Mouse (Mus musculus) layer of hippocampus, adult 2 months (tissue): ENCODE data around the gene Lama4. TPM values are rescaled to one million over a fixed set of nuclear protein-coding genes. Genes with fewer than 3 reads are reported as not detected.

Experiments used
- DNase-seq, 2 experiments: peaks; one replicate each; pipeline ENCODE4 v3.0.0; 2022; ENCODE audit warnings: low spot score in 2 of 2
- H3K27ac ChIP-seq: fragments of 200-600 bp; 2 replicates; pipeline ENCODE4 v1.8.1; 2022
- H3K4me3 ChIP-seq: fragments of 200-600 bp; 2 replicates; pipeline ENCODE4 v1.8.1; 2022; ENCODE audit warnings: mild to moderate bottlenecking
- CTCF ChIP-seq: fragments of 200-600 bp; conservative IDR thresholded peaks from 2 replicates; pipeline ENCODE4 v1.8.1; 2022; ENCODE audit warnings: antibody characterized with exemption, mild to moderate bottlenecking, moderate library complexity
- total RNA-seq, 2 experiments: library from RNA; stranded (reverse); gene quantifications; 2 replicates each; pipeline ENCODE4 v1.2.3; 2021

Gene Lama4
- total RNA-seq, 2 experiments from 2014 or later = 3.6 to 3.9 TPM

DNA sequence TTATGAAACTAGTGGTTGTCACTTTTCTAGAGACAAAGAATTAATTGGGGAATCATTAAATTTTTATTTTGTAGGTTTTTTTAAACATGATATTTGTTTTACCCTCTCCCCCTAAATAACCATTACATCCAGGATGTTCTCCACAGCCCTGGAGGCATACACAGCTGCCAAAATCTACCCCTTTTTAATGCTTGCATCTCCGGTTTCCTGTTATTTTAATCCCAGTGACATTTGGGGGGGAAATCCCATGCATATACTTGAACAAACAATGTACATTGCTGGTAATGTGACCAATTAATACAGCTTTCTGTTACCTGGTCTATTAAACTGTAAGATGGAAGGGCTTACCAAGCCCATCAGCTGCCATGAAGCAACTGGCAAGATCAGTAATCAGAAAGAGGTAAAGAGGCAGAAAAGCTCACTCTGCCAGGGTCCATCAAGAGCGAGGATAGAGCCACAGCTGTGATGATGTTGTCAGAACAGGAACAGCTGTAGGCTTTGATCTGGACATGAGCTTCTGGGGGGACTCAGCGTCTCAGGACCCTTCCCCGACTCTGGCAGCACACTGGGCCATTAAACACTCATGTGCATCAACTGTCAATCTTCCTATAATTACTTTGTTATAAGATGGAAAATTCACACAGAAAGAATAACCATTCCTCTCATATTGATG, 41.3 kb downstream of the Lama4 start:
- no peak overlapping the region for H3K27ac ChIP-seq
- DNase-seq = no peak
- no peak for TF ChIP-seq CTCF
- H3K4me3 ChIP-seq = no peak overlapping the region

- no peak overlapping the region for H3K27ac ChIP-seq
- H3K4me3 ChIP-seq = no peak overlapping the region
- DNase-seq = no peak
- TF ChIP-seq CTCF = no peak
Measured at GRCm38 (mm10) chr10:39014836-39015235, 49.5 kb downstream of the Lama4 start.

- Histone ChIP-seq H3K27ac (no peak overlapping the region), H3K4me3 (no peak overlapping the region)
- no peak for TF ChIP-seq CTCF
- no peak for DNase-seq
Measured at GRCm38 (mm10) chr10:39017986-39018385, 52.7 kb downstream of the Lama4 start.

- no peak for DNase-seq
- H3K4me3 ChIP-seq = no peak overlapping the region
- H3K27ac ChIP-seq = no peak overlapping the region
- TF ChIP-seq CTCF = no peak
Measured at GRCm38 (mm10) chr10:39018635-39019034, 53.3 kb downstream of the Lama4 start.

GRCm38 (mm10) chr10:39023618-39024256, 58.4 kb downstream of the Lama4 start:
- no peak for TF ChIP-seq CTCF
- DNase-seq = no peak
- Histone ChIP-seq H3K27ac (no peak overlapping the region), H3K4me3 (no peak overlapping the region)

GRCm38 (mm10) chr10:39026529-39026928, 61.2 kb downstream of the Lama4 start:
- no peak for TF ChIP-seq CTCF
- no peak overlapping the region for H3K27ac ChIP-seq
- no peak for DNase-seq
- H3K4me3 ChIP-seq = no peak overlapping the region

DNA sequence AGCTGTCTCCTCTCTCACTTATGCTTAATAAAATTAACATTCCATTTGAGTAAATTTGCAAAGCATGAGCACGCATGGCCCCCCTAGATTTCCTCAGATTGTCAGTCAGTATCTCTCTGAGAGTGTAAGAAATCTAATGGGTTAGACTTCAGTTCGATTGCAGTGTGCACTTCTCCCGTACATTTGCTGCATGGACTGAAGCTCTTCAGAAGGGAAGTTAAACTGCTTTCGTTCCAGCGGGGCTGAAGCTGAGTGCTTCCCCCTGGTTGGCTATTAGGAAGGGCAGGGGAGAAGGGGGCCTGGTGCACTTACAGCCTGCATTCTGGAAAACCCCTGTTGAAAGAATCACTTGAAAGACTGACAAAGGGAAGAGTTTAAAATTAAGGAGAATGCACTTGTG, 61.7 kb downstream of the Lama4 start:
- H3K27ac ChIP-seq = no peak overlapping the region
- DNase-seq = no peak
- H3K4me3 ChIP-seq = no peak overlapping the region
- TF ChIP-seq CTCF = no peak

GRCm38 (mm10) chr10:39028403-39028802, 63.1 kb downstream of the Lama4 start:
- no peak overlapping the region for H3K27ac ChIP-seq
- H3K4me3 ChIP-seq = no peak overlapping the region
- DNase-seq = no peak
- TF ChIP-seq CTCF = no peak

DNA sequence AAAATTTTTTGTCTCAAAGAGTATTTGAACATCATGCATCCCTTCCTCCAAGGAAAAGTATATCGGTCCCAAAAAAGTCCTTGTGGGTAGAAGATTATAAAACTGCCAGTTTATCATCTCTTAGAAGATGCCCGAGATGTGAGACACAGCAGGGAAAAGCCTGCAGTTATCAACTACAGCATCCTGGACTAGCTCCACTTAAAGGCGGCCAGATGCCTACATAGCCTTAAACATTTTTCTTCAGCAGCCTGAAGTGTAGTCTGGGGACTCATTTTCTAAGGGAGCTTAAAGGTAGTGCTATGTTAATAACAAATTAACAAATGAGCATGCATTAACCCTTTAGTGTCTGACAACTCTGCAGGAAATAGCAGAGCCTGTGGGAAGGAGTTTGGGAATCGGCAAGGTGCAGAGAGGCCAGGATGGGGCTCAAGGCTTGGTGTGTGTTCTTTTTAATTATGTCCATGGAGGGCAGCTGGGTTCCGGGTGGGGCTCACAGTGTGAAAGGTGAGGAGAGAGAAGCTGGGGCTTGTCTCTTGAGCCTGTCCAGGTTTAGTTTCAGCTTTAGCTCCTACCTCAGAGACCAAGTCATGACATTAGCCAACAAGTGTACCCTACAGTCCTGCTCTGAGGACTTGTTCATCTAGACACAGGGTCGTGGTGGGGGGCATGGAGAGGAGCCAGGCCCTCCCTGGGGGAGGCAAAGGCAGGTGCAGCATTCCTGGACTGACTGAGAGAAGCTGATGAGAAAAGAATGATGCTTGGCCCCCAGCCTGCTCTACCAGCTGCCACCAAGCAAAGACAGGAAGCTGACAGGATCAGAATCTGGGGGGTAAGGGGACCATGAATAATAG, 64.2 kb downstream of the Lama4 start:
- TF ChIP-seq CTCF = no peak
- Histone ChIP-seq H3K4me3 (no peak overlapping the region), H3K27ac (no peak overlapping the region)
- no peak for DNase-seq

- Histone ChIP-seq H3K4me3 (no peak overlapping the region), H3K27ac (no peak overlapping the region)
- no peak for TF ChIP-seq CTCF
- DNase-seq = no peak
Measured at GRCm38 (mm10) chr10:39030148-39030685, 64.9 kb downstream of the Lama4 start.

- Histone ChIP-seq H3K4me3 (no peak overlapping the region), H3K27ac (no peak overlapping the region)
- no peak for DNase-seq
- peak; percentile 78 for TF ChIP-seq CTCF
Measured at GRCm38 (mm10) chr10:39039564-39039963, 74.2 kb downstream of the Lama4 start.

DNA sequence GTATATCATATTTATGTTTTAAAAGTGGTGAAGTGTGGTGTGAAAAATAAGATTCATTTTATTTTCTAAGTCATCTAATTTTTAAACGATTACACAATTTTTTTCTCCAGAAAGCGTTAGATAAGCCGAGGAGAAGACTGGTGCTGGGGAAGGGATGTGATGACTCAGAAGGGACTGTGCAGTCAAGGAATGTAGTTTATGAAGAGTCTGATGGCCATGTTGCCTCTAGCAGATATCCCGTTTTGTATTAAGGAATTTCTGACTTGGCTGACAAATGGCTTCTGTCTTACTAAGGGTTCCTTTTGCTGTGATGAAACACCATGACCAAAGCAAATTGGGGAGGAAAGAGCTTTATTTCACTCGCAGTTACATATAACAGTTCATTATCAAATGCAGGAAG, 74.7 kb downstream of the Lama4 start:
- DNase-seq = no peak
- no peak for TF ChIP-seq CTCF
- Histone ChIP-seq H3K4me3 (no peak overlapping the region), H3K27ac (no peak overlapping the region)

GRCm38 (mm10) chr10:39044476-39044995, 79.2 kb downstream of the Lama4 start:
- DNase-seq = no peak
- no peak for TF ChIP-seq CTCF
- H3K27ac ChIP-seq = no peak overlapping the region
- no peak overlapping the region for H3K4me3 ChIP-seq
